ENCODE assay signal across 9 mouse cellular contexts in the genomic region with DNA sequence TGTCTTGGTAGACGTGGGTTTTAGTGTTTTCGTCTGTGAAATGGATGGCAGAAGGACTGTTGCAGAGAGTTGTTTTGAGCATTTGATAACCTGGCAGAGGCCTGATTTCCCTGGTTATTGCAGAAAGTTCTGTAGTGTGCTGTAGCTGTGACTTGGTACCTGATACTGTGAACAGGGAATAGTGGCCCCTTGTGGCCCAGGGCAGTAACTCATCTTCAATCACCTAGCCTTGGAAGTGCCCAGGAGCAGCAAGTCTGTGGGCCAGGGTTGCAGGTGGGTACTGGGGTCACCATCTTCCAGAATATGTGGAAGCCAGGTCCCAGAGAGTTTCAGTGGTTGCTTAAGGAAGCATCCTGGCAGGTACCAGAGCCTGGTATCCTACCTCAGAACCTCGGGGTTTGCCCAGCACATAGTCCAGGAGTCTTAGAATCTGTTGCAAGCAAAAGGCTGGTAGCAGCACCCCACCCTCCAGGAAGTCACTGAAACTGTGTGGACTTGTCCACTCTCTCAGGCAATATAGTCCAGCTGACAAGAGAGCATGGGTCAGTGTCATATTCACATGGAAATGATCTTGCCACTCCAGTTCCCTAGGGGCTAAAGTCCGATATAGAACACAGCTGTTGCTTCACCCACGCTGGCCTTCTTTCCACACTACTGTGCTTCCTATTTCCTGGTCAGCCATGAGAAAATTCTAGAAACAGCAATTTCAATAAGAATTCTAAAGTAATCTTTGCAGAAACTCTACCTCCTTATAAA.
DNase-seq lines count a peak whose midpoint lies in the region; ATAC-seq and TF ChIP-seq lines count a peak whose summit lies in the region.
"Had no signal": no experiment of that assay in that cellular context is flagged by ENCODE, and none has a peak within 500 bp of the region (broad histone marks: within the 10 kb centered on the region; RNA-seq: fewer than 3 reads in every experiment).

No protein-coding gene starts in this region.

- DNase-seq in gastrocnemius, adult 8-10 months (ENCODE audit: low spot score in 2 of 2): peak; percentile 10 to 27
- DNase-seq in gastrocnemius, postnatal 10 days: no peak
- DNase-seq in ES-E14 (ENCODE audit: low read depth, low spot score): no peak
- peak; percentile 23 for DNase-seq in embryo, embryonic 11.5 days (ENCODE audit: low read depth, low spot score)
- peak; percentile 61 for DNase-seq in kidney, adult 9 months
- peak; percentile 48 for DNase-seq in lung, postnatal 14 days
- peak; percentile 61 for DNase-seq in thymus, postnatal 4 days

- in situ Hi-C loops in ES-E14 (cut with MboI; ENCODE audit: low sequenced_read_pairs in 2 of 2, unreplicated experiment in 2 of 2): no loop called here

- no peaks in the 10 kb centered on the region for H3K9me3 ChIP-seq in ES-E14 (ENCODE audit: control insufficient read depth, insufficient read depth, low read depth, low read length)
- H3K9me3 ChIP-seq: limb, embryonic 15.5 days had no signal

- H3K9ac ChIP-seq in ES-E14 (ENCODE audit: insufficient read depth, low read depth, low read length, poor library complexity, severe bottlenecking): no peak overlapping the region
- H3K9ac ChIP-seq: limb, embryonic 15.5 days had no signal

- H3K4me1 ChIP-seq in ES-E14 (ENCODE audit: control insufficient read depth in 2 of 2, insufficient read depth in 2 of 2, low read length in 2 of 2, poor library complexity in 1 of 2): no peaks in the 10 kb centered on the region
- H3K4me1 ChIP-seq: limb, embryonic 15.5 days had no signal

- ATAC-seq in inflammation-experienced regulatory T-cells, adult 6 months: no peak

- no peak overlapping the region for H3K4me3 ChIP-seq in ES-E14 (ENCODE audit: insufficient read depth in 1 of 2, low read depth in 1 of 2, low read length in 2 of 2, poor library complexity in 1 of 2, severe bottlenecking in 1 of 2)
- H3K4me3 ChIP-seq: limb, embryonic 15.5 days had no signal

- H3K36me3 ChIP-seq in ES-E14 (ENCODE audit: control insufficient read depth, insufficient read depth, low read length, poor library complexity, severe bottlenecking): no peaks in the 10 kb centered on the region
- H3K36me3 ChIP-seq: limb, embryonic 15.5 days had no signal

- no peak overlapping the region for H3K27ac ChIP-seq in ES-E14 (ENCODE audit: insufficient read depth, low read depth, low read length, poor library complexity, severe bottlenecking)
- H3K27ac ChIP-seq: limb, embryonic 15.5 days had no signal

TF ChIP-seq in ES-E14, 5 proteins besides CTCF, POLR2A, EP300 and RAD21:
- no peak for TF ChIP-seq HCFC1 (IDR thresholded peaks at IDR 0.05; ENCODE audit: borderline replicate concordance, insufficient read depth, low read length)
- peak; percentile 24; the same call in 1 of the 2 replicates for TF ChIP-seq ZC3H11A (IDR thresholded peaks at IDR 0.05; ENCODE audit: borderline replicate concordance, low read depth, low read length)

Comparison
In these comparisons a context has a peak if more than half of its experiments do, and no peak if none do; other contexts are left out.
1. DNase-seq: peak in gastrocnemius, adult 8-10 months (2 of 2), embryo, embryonic 11.5 days (single experiment), kidney, adult 9 months (single experiment), lung, postnatal 14 days (single experiment) and thymus, postnatal 4 days (single experiment); none in gastrocnemius, postnatal 10 days (single experiment) and ES-E14 (single experiment).